Mouse (Mus musculus): Measurements from ENCODE around the gene Vmn1r75.

Vmn1r75 gene

DNA sequence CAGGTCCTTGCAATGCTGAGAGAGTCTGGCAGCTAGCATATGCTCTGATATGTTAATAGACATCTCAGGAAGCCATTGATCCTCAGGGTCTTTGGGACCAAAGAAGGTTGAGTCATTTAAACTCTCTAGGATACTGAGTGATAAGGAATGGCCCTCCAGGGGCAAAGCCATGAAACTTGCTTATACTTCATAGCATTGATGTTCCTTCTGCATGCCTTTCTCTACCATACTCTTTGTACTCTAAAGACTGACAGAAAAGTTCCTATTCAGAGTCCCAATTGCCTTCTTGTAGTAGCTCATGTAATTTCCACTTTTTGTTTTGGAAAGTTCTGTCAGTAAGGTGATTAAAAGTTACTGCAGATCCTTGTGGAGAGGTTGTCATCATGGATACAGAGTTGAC, at the start of gene Vmn1r75:
TSS of gene Vmn1r75 (plus strand) at position 301 of the 400 bp plus-strand sequence.
- no peak for DNase-seq

- DNase-seq, result no peak
Observed at GRCm38 (mm10) chr7:11833680-11834079, 40.8 kb upstream of the Vmn1r75 start, which contains the start of gene Vmn1r74. Vmn1r74 (plus strand) TSS chr7:11833980.

All from lung, postnatal 14 days (tissue).